Mouse (Mus musculus): ENCODE measurements around the gene Camk2b. TPM values are rescaled to one million over a fixed set of nuclear protein-coding genes. Genes with fewer than 3 reads are reported as not detected.
"Not testable (repeated sequence)": the region's sequence is repeated elsewhere in the genome, so short reads cannot be mapped to it uniquely, and the experiment has no call there.

Camk2b gene
- total RNA-seq, 2 experiments from 2014 or later: 0.38 to 0.59 TPM

DNA sequence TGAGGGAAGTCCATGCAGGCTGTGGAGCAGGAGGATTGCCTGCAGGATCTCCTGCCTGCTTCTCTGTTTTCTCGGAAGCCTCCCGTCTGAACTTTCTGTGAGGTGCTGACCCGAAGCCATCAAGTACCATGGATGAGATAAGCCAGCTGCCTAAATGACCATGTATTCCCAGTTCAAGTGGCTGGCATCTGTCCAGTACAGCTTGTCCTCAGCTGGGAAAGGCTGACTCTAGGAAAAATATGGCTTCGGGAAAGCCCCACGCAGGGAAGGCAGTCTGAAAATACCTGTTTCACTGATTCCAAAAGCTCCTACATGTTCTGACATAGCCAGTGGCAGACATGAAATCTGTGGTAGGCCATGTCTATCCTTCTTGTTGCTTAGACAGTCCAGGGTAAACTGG lies 113.7 kb downstream of the Camk2b start:
- no peak for ATAC-seq (ENCODE audit: poor library complexity, severe bottlenecking)

DNA sequence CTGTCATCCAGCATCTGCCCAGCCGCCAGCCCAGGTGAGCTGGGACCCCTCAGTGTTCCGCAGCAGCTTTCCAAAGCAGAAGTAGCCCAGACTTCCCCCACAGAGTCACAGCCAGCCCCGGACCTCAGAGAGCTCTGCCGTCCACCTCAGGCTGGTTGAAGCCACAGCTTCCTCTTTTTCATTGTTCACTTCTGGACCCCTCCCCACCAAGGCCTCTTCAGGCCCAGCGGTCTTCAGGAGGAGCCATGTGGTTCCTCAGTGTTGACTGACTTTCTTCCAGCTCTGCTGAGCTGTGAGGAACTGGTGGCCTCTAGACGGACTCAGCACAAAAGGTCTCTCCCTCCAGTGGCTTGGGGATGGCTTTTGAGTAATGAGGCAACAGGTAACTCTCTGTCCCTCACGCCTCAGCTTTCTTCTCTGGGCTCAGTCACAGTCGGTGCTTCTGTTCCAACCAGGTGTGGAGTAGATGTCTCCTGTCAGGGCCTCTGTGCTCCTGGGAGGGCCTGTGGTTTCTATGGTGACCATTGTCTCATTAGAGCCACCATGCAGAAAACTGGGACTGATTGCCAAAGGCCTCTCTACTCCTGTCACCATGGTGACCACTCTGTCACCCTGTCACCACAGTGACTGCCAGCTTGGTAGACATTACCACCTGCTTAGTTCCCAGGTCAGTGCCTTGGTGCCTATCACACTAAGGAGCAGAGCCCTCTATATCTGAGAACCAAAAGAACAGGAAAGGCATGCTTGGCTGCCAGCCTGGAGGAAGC lies 116.4 kb downstream of the Camk2b start, which contains the start of gene Gck:
TSS of gene Gck (minus strand) at position 496 of the 767 bp plus-strand sequence.
- peak; percentile 92 for ATAC-seq (ENCODE audit: poor library complexity, severe bottlenecking)

DNA sequence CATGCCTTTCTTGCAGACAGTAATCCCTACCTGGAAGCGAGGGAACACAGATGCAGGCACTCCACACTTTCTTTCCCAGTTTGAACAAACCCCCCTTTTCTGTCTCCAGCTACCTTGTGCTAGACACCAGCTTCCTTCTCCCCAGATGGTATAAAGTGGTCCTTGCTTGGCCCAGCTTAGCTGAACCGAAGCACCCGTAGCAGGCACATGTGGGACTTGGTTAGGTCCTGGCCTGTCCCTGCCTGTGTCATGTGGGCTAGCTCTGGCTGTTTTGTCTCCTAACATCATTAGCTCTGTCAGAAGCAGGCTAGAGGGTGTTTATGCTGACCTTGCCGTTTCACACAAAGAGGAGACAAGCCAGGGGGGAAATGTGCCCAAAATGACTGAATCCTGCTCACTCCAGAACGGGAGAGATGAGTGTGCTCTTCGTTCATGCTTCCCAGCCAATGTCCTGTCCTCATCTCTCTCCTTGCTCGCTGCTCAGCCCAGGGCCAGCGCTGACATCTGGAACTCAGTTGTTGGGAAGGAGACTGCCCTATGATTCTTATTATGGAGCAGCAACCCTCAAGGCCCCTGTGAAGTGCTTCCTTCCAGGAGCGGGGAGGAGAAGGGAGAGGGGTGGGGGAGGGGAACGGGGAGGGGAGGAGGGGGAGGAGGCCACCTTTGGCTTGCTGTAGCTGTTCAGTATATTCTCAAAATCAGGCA lies 117.5 kb downstream of the Camk2b start:
- ATAC-seq (ENCODE audit: poor library complexity, severe bottlenecking): no peak

DNA sequence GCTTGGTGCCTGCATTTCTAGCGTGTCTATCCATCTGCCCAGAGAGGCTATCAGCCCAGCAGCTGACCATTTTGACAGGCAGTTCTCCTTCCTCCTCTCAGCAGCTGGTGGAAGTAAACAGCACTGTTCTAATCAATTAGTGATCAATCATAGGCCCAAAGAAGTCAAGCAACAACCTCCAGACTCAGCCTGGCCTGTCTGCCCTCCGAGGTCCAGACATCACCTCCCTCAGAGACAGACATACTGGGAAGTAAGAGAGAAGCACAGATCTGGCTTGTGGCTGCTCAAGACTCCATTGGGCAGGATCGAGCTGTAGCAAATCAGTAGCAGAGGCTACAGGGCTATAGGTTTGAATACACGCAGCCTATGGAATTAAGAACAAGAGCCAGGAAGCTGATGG lies 118.4 kb downstream of the Camk2b start:
- no peak for ATAC-seq (ENCODE audit: poor library complexity, severe bottlenecking)

DNA sequence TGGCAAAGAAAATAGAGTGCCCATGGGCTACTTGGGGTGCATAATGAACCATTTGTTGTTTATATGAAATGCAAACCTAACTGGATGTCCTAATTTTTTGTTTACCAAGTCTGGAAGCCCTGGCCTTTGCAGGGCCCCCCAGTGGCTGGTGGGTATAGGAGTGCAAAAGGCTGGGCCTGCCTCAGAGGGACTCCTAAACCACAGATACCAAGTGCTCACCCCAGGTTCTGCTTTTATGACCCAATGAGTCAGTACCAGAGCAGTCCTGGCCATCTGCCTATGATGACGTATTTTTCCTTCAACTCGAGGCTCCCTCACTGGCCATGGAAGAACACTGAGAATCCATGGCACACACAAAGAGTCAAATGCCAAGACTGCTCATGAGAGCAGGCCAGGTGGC lies 121.1 kb downstream of the Camk2b start:
- ATAC-seq (ENCODE audit: poor library complexity, severe bottlenecking): no peak

DNA sequence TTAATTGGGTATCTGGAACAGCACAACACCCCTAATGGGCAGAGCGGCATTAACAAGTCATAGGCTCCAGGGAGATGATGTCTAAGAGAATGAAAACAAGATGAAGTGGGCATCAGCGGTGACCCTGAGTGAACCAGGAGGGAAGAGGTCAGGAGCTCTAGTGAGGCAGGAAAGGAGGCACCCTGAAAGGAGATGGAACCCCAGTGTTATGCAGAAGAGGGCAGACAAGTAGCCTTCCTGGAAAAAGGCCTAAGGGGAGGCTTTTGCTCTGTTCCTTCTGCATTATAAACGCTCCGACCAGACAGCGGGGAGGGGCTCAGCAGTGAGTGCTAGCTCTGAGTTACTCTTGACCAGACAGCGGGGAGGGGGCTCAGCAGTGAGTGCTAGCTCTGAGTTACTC lies 123.2 kb downstream of the Camk2b start:
- ATAC-seq (ENCODE audit: poor library complexity, severe bottlenecking): no peak

DNA sequence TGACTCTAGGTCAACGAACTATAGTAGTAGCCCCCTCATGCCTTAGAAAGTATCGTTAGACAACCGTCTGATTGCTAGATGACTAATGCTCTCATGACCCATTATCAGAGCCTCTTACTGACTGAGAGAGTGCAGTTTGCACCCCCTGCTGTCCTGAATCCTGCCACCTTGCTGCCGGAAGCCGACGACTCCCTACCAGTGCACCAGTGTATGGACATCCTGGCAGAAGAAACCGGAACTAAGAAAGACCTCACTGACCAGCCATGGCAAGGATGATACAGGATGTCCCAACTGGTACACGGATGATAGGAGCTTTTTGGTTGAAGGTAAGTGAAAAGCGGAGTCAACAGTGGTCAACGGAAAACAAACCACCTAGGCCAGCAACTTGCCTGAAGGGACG lies 131.6 kb downstream of the Camk2b start:
- not testable (repeated sequence) for ATAC-seq (ENCODE audit: poor library complexity, severe bottlenecking)

DNA sequence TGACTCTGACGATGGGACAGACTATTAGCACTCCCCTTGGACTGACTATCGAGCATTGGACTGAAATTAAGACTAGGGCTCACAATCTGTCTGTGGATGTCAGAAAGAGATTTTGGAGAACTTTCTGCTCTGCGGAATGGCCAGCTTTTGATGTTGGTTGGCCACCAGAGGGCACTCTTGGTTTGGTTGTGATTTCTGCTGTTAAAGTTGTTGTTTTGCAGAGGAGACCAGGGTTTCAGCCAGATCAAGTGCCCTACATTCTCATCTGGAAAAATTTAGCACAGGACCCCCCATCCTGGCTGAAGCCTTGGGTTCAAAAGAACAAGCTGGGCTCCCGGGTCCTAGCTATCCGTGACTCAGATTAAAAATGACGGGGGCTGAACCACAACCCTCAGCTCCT lies 134.2 kb downstream of the Camk2b start:
- ATAC-seq (ENCODE audit: poor library complexity, severe bottlenecking): not testable (repeated sequence)

DNA sequence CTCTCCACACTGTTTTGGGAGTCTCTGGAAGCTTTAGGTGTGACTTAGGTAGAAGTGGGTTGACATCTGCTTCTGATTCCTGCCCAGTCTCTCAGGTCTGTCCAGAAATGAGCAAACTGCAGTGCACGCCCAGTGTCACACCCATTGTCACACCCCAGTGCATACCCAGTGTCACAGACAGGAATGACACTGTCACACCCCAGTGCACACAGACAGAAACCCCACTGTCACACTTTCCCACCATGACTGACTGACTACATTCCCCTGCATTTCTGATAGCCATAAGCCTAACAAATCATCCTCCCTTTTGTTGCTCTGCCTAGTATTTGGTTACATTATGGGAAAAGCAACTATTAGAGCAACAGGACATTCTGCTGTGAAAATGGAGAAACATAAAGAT lies 135.6 kb downstream of the Camk2b start:
- no peak for ATAC-seq (ENCODE audit: poor library complexity, severe bottlenecking)

DNA sequence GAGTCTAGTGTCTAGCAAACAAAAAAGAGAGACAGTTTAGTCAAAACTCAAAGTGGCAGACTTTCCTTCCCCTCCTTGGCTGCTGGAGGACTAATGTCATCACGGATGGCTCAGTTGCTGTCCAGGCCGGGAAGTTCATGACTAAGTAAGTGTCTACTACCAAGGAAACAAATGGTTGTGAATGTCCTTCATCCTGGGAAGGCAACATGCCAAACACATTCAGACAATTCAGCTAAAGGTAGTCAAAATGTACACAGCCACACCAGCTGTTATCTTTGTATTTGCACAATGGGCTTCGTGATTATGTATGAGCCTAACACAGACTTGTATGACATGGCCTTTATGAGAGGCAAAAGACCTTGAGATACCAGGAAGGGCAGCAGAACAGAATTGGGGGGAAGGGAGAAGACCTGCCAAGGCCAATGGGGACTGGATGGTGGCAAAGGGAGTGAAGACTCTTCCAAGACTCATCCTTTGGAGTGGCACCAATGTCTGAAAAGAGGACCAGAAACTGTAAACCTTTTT lies 139.4 kb downstream of the Camk2b start:
- ATAC-seq (ENCODE audit: poor library complexity, severe bottlenecking): no peak

DNA sequence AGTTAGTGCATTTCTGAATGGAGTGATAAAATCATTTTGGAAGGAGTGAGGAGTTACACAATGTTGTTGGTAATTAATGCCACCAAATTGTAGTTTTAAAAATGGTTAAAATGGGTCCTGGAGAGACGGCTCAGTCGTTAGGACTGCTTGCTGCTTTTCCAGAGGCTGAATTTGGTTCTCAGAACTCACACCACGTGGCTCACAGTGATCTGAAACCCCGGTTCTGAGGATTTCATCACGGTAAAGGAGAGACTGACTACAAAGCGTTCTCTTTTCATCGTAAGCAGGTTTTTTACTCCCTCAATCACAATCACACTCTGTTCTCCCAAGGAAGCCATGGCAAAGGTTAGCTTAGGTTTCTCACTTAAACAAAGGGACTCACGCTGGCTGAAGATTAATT lies 141.5 kb downstream of the Camk2b start:
- no peak for ATAC-seq (ENCODE audit: poor library complexity, severe bottlenecking)

DNA sequence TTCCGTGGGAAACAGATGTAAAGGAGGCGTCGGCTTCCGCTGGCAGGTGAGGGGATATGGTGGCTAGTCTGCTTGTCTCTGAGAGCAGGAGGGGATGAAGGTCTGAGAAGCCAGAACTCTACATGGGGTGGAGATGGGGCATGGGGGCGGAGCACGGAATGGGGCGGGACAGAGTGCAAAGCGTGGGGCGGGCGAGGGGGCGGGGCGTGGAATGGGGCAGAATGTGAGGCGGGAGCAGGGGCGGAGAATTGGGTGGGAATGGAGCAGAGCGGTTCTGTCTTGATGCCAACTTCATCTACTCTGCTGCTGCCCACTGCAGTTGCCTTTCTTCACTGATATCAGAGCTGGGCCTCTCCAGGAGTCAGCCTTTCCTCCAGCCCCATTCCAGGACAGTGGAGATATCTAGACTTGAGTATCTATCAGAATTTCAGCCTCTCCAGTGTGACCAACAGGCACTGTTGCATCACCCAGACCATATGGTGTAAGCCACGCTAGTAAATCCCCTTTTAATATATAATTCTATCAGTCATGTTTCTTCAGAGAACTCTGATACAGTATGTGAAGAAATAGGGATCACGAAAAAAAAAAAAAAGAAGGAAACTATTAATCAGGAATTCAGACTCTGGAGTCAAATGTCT lies 145.7 kb downstream of the Camk2b start:
- no peak for ATAC-seq (ENCODE audit: poor library complexity, severe bottlenecking)

Other genes starting within 250 kb of the Camk2b start
- 10.4 and 10.7 TPM in 2 replicates for gene Polm, start 228.3 kb downstream of the Camk2b start, total RNA-seq (2015)
- gene Polm, start 228.3 kb downstream of the Camk2b start, total RNA-seq (2017): 6.0 and 8.8 TPM in 2 replicates
- not detected in 2 replicates for gene Aebp1, start 204.4 kb downstream of the Camk2b start, total RNA-seq (2015)
- gene Aebp1, start 204.4 kb downstream of the Camk2b start, total RNA-seq (2017): 0.11 and 0.12 TPM in 2 replicates
- gene Pold2, start 188.1 kb downstream of the Camk2b start, total RNA-seq (2015): 23.8 and 31.6 TPM in 2 replicates
- 19.0 and 29.3 TPM in 2 replicates for gene Pold2, start 188.1 kb downstream of the Camk2b start, total RNA-seq (2017)
- not detected in 2 replicates for gene Myl7, start 167.6 kb downstream of the Camk2b start, total RNA-seq (2015)
- gene Myl7, start 167.6 kb downstream of the Camk2b start, total RNA-seq (2017): not detected in 2 replicates
- gene Gck, start 116.3 kb downstream of the Camk2b start, total RNA-seq (2015): not detected in 2 replicates
- gene Gck, start 116.3 kb downstream of the Camk2b start, total RNA-seq (2017): not detected in 2 replicates
- gene Ykt6, start 110.7 kb downstream of the Camk2b start, total RNA-seq (2015): 18.2 and 21.0 TPM in 2 replicates
- 41.8 and 54.2 TPM in 2 replicates for gene Ykt6, start 110.7 kb downstream of the Camk2b start, total RNA-seq (2017)
- gene A730071L15Rik, start 133.7 kb upstream of the Camk2b start, total RNA-seq (2015): 0.09 and 0.57 TPM in 2 replicates
- not detected in 2 replicates for gene A730071L15Rik, start 133.7 kb upstream of the Camk2b start, total RNA-seq (2017)
- 11.5 and 14.6 TPM in 2 replicates for gene Nudcd3, start 134.1 kb upstream of the Camk2b start, total RNA-seq (2015)
- 25.0 and 25.6 TPM in 2 replicates for gene Nudcd3, start 134.1 kb upstream of the Camk2b start, total RNA-seq (2017)
- not detected in 2 replicates for gene Npc1l1, start 163.8 kb upstream of the Camk2b start, total RNA-seq (2015)
- gene Npc1l1, start 163.8 kb upstream of the Camk2b start, total RNA-seq (2017): not detected in 2 replicates
- 11.9 and 14.0 TPM in 2 replicates for gene Ddx56, start 201.4 kb upstream of the Camk2b start, total RNA-seq (2015)
- 12.8 and 12.9 TPM in 2 replicates for gene Ddx56, start 201.4 kb upstream of the Camk2b start, total RNA-seq (2017)
- gene Tmed4, start 208.5 kb upstream of the Camk2b start, total RNA-seq (2015): 34.8 and 40.1 TPM in 2 replicates
- 35.1 and 35.8 TPM in 2 replicates for gene Tmed4, start 208.5 kb upstream of the Camk2b start, total RNA-seq (2017)
- 92.5 and 99.3 TPM in 2 replicates for gene Ogdh, start 225.3 kb upstream of the Camk2b start, total RNA-seq (2015)
- gene Ogdh, start 225.3 kb upstream of the Camk2b start, total RNA-seq (2017): 74.2 and 90.3 TPM in 2 replicates